15 mouse cellular contexts compared by ENCODE assay signal in genomic region chr9:7795581-7795980, GRCm38 (mm10).
"Had no signal": no experiment of that assay in that cellular context is flagged by ENCODE, and none has a peak within 500 bp of the region (broad histone marks: within the 10 kb centered on the region; RNA-seq: fewer than 3 reads in every experiment).

No protein-coding gene starts in this region.

- H3K4me3 ChIP-seq: limb, embryonic 10.5 days; limb, embryonic 13.5 days; liver, embryonic 12.5 days; liver, embryonic 15.5 days; lung, embryonic 15.5 days; megakaryocyte, embryonic 14.5 days; midbrain, embryonic 12.5 days had no signal

- ATAC-seq: liver, embryonic 12.5 days had no signal

- H3K4me2 ChIP-seq: limb, embryonic 13.5 days; liver, embryonic 12.5 days; liver, embryonic 15.5 days; lung, embryonic 15.5 days; midbrain, embryonic 12.5 days had no signal

- H3K9me3 ChIP-seq: limb, embryonic 10.5 days; limb, embryonic 13.5 days; liver, embryonic 12.5 days; liver, embryonic 15.5 days; lung, embryonic 15.5 days; megakaryocyte, embryonic 14.5 days; midbrain, embryonic 12.5 days had no signal

- H3K27ac ChIP-seq: limb, embryonic 10.5 days; limb, embryonic 13.5 days; liver, embryonic 12.5 days; liver, embryonic 15.5 days; lung, embryonic 15.5 days; midbrain, embryonic 12.5 days had no signal

- H3K9ac ChIP-seq: limb, embryonic 13.5 days; liver, embryonic 12.5 days; liver, embryonic 15.5 days; lung, embryonic 15.5 days; midbrain, embryonic 12.5 days had no signal

- DNase-seq: kidney, postnatal 14 days; kidney, postnatal 4 days; liver; lung, adult 18-20 months; lung, postnatal 10 days; lung, postnatal 36 days; thymus, adult 18-20 months; thymus, postnatal 36 days had no signal

- H3K27me3 ChIP-seq: limb, embryonic 13.5 days; liver, embryonic 12.5 days; liver, embryonic 15.5 days; lung, embryonic 15.5 days; megakaryocyte, embryonic 14.5 days; midbrain, embryonic 12.5 days had no signal

- H3K4me1 ChIP-seq: limb, embryonic 10.5 days; limb, embryonic 13.5 days; lung, embryonic 15.5 days; midbrain, embryonic 12.5 days had no signal
